Mouse (Mus musculus) gastrocnemius, adult 8-10 months (tissue): ENCODE measurements at regions not wholly inside any gene's neighbourhood (a gene's known extent, or its start where the extent isn't known, plus 50 kb on each side); places are given as distances from the start of the nearest gene placed in this dataset.

Experiments used
- DNase-seq, 2 experiments: peaks; one replicate each; pipeline ENCODE4 v3.0.0; 2022; ENCODE audit warnings: low spot score in 2 of 2

- DNase-seq, result no peak
Measured at GRCm38 (mm10) chr16:93533205-93533604, 70.7 kb downstream of the Setd4 start.

GRCm38 (mm10) chr16:93531937-93532336 lies 71.9 kb downstream of the Setd4 start:
- DNase-seq, result no peak

- DNase-seq, result no peak
Measured at GRCm38 (mm10) chr16:93522485-93522884, 81.4 kb downstream of the Setd4 start.

- no peak for DNase-seq
Measured at GRCm38 (mm10) chr16:93520481-93520880, 83.4 kb downstream of the Setd4 start.

- no peak for DNase-seq
Measured at GRCm38 (mm10) chr16:93518620-93519019, 85.2 kb downstream of the Setd4 start.

- no peak for DNase-seq
Measured at GRCm38 (mm10) chr16:93516793-93517192, 87.1 kb downstream of the Setd4 start.

- DNase-seq, result no peak
Measured at GRCm38 (mm10) chr16:93515456-93515941, 88.4 kb downstream of the Setd4 start.

GRCm38 (mm10) chr16:93513616-93514041 lies 90.2 kb downstream of the Setd4 start:
- DNase-seq, result no peak

- no peak for DNase-seq
Measured at GRCm38 (mm10) chr16:93511988-93512387, 91.9 kb downstream of the Setd4 start.

GRCm38 (mm10) chr16:93511517-93511916 lies 92.3 kb downstream of the Setd4 start:
- DNase-seq, result no peak

- DNase-seq, result no peak
Measured at GRCm38 (mm10) chr16:93498800-93499199, 105.1 kb downstream of the Setd4 start.

GRCm38 (mm10) chr16:93493337-93494002 lies 110.4 kb downstream of the Setd4 start:
- DNase-seq, result no peak

- DNase-seq, result no peak
Measured at GRCm38 (mm10) chr16:93486646-93487550, 117.0 kb downstream of the Setd4 start.

GRCm38 (mm10) chr16:93469957-93470356 lies 133.9 kb downstream of the Setd4 start:
- no peak for DNase-seq

GRCm38 (mm10) chr16:93465741-93466140 lies 138.1 kb downstream of the Setd4 start:
- no peak for DNase-seq

GRCm38 (mm10) chr16:93464898-93465297 lies 139.0 kb downstream of the Setd4 start:
- DNase-seq, result no peak

- DNase-seq, result no peak
Measured at GRCm38 (mm10) chr16:93463405-93463804, 140.5 kb downstream of the Setd4 start.

GRCm38 (mm10) chr16:93462286-93462610 lies 141.6 kb downstream of the Setd4 start:
- no peak for DNase-seq

GRCm38 (mm10) chr16:93461406-93462285 lies 142.2 kb downstream of the Setd4 start:
- DNase-seq, result no peak

- no peak for DNase-seq
Measured at GRCm38 (mm10) chr16:93459497-93460240, 144.2 kb downstream of the Setd4 start.
